Mouse (Mus musculus) embryonic facial prominence, embryonic 14.5 days (tissue): Measurements from ENCODE around the gene Tmco4. TPM values are rescaled to one million over a fixed set of nuclear protein-coding genes. Genes with fewer than 3 reads are reported as not detected.

Source experiments
- ATAC-seq: fragments of 200-750 bp; cut with Nextera tagmentation; 2 replicates; pipeline ENCODE4 v1.8.0; 2017; ENCODE audit warnings: low read depth, moderate number of reproducible peaks, moderate TSS enrichment
- DNase-seq: peaks from one replicate; pipeline ENCODE4 v3.0.0-alpha.2; 2015; ENCODE audit warnings: low spot score
- H3K27ac ChIP-seq: fragments of 300-500 bp; sonication (generic); replicated peaks from 2 replicates; pipeline ENCODE4 v1.5.1; 2014; ENCODE audit warnings: low read depth, mild to moderate bottlenecking, low read length, moderate library complexity
- H3K27me3 ChIP-seq: fragments of 300-500 bp; sonication (generic); replicated peaks from 2 replicates; pipeline ENCODE4 v1.6.1; 2014; ENCODE audit warnings: low read length; ENCODE audit not compliant: control insufficient read depth, insufficient read depth
- H3K36me3 ChIP-seq: fragments of 300-500 bp; sonication (generic); 2 replicates; pipeline ENCODE4 v1.6.1; 2014; ENCODE audit warnings: low read length, mixed read lengths; ENCODE audit not compliant: control insufficient read depth, insufficient read depth
- H3K4me1 ChIP-seq: fragments of 300-500 bp; sonication (generic); 2 replicates; pipeline ENCODE4 v1.6.1; 2014; ENCODE audit warnings: antibody characterized with exemption, low read length; ENCODE audit not compliant: control insufficient read depth, insufficient read depth
- H3K4me2 ChIP-seq: fragments of 300-500 bp; sonication (generic); 2 replicates; pipeline ENCODE4 v1.6.1; 2014; ENCODE audit warnings: low read depth, mild to moderate bottlenecking, low read length, moderate library complexity, mixed read lengths
- H3K4me3 ChIP-seq: fragments of 300-500 bp; sonication (generic); 2 replicates; pipeline ENCODE4 v1.5.1; 2014; ENCODE audit warnings: low read depth, mild to moderate bottlenecking, low read length
- H3K9ac ChIP-seq: fragments of 300-500 bp; sonication (generic); 2 replicates; pipeline ENCODE4 v1.6.1; 2014; ENCODE audit warnings: low read depth, mild to moderate bottlenecking, low read length, moderate library complexity, mixed read lengths
- H3K9me3 ChIP-seq: fragments of 300-500 bp; sonication (generic); 2 replicates; pipeline ENCODE4 v1.6.1; 2016; ENCODE audit warnings: low read length; ENCODE audit not compliant: control insufficient read depth
- WGBS: fragments of 180-500 bp; shearing (Covaris S2); extraction: QIAGEN DNeasy Blood & Tissue Kit; methylation state at CpG from one replicate; pipeline ENCODE4 v1.1.7; 2014; 5-methylcytosine and 5-hydroxymethylcytosine counted together
- polyA plus RNA-seq: library from polyadenylated mRNA; unstranded; fragments of >200 nt; fragmentation: Nextera tagmentation; extraction: Ambion mirVana; gene quantifications from 2 replicates; pipeline ENCODE4 v1.2.1, GENCODE M21; 2014

The Tmco4 gene
- polyA plus RNA-seq, 1 experiment from 2014 or later = 3.8 TPM

DNA sequence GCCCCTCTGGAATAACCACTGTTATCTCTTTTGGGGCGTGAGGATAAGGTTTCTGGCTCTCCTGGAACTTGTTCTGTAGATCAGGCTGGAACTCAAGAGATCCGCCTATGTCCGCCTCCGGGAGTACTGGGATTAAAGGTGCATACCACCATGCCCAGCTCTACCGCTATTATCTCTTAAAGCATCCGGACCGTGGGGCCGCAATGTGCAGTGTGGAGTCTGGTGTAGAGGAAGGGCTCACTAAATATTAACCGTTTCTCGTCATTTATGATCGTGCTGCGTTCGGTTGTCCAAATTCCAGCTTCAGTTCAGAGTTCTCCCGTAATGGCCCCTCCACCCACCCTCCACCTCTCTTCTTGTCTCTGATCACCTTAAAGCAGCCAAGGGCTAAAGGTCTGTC lies 45.7 kb downstream of the Tmco4 start:
- Histone ChIP-seq H3K9me3 (no peaks in the 10 kb centered on the region), H3K27ac (no peak overlapping the region), H3K4me1 (no peaks in the 10 kb centered on the region), H3K9ac (no peak overlapping the region), H3K36me3 (no peaks in the 10 kb centered on the region), H3K27me3 (no peaks in the 10 kb centered on the region), H3K4me3 (no peak overlapping the region), H3K4me2 (no peak overlapping the region)
- DNase-seq (no peak), ATAC-seq (no peak)
- 82% methylated on average over 14 of the region's 14 CpGs for WGBS

DNA sequence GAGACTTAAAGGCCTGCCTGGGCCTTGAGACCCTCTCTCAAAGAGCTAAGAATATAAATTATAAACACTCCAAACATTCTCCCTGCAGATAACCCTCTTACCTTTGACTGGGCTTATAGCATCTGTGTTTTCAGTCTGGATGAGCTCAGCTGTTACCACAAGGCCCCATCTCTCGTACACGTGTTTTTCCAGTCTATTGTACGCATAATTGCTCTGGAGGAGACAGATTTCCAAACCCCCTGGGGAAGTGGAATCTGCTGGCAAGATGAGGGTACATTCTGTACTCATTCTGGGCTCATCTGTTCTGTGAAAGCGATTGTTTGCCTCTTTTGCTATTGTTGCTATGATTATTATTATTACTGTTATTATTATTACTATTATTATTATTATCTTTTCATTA lies 46.3 kb downstream of the Tmco4 start:
- Histone ChIP-seq H3K4me2 (no peak overlapping the region), H3K9me3 (no peaks in the 10 kb centered on the region), H3K4me1 (no peaks in the 10 kb centered on the region), H3K27me3 (no peaks in the 10 kb centered on the region), H3K4me3 (no peak overlapping the region), H3K9ac (no peak overlapping the region), H3K27ac (no peak overlapping the region), H3K36me3 (no peaks in the 10 kb centered on the region)
- no peak for DNase-seq
- no peak for ATAC-seq
- 48% methylated on average over 4 of the region's 4 CpGs for WGBS

DNA sequence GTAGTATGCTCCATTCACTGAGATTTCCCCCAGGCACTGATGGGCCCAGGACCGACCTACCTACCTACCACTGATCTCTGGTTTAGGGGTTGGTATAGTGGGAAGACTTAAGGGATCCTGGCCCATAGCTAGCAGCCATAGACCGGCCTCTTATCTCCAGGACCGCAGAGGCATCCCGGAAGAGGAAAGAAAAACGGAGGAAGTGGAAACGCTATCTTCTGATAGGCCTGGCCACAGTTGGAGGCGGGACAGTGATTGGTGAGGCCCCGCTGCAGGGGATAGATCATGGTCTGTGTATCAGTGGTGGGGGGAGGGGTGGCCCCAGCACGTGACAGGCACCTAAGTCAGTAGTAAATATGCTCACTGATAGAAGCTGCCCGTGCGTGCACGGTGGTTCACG lies 46.7 kb downstream of the Tmco4 start:
- H3K27me3 ChIP-seq = no peaks in the 10 kb centered on the region
- DNase-seq = no peak
- H3K9me3 ChIP-seq = no peaks in the 10 kb centered on the region
- no peak overlapping the region; the same call in 1 of the 2 replicates for H3K9ac ChIP-seq
- no peak for ATAC-seq
- no peak overlapping the region for H3K27ac ChIP-seq
- no peak overlapping the region for H3K4me3 ChIP-seq
- H3K4me1 ChIP-seq = no peaks in the 10 kb centered on the region
- no peaks in the 10 kb centered on the region for H3K36me3 ChIP-seq
- WGBS = 64% methylated on average over 13 of the region's 13 CpGs
- no peak overlapping the region for H3K4me2 ChIP-seq

DNA sequence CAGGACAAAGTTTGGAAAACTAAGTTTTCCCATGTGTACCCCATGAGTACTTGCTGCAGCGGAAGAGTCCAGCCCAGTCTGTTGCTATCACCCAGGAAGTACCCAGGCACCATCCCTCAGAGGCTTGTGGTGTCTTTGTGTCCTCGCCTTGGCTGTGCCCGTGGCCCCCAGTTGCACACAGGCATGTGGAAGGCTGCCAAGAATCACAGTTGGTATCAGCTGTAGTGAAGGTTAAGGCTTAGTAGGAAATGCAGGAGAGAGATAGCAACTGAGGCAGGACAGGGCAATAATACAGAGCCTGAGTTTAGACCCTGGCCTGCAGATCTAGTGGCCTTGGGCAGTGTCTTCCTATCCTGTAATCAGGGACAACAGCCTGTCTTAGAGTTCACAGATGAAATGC lies 47.7 kb downstream of the Tmco4 start:
- Histone ChIP-seq H3K27me3 (no peaks in the 10 kb centered on the region), H3K9me3 (no peaks in the 10 kb centered on the region), H3K4me3 (no peak overlapping the region), H3K4me1 (no peaks in the 10 kb centered on the region), H3K4me2 (no peak overlapping the region), H3K9ac (no peak overlapping the region), H3K36me3 (no peaks in the 10 kb centered on the region), H3K27ac (no peak overlapping the region)
- no peak for DNase-seq
- WGBS = 74% methylated on average over 3 of the region's 3 CpGs
- no peak for ATAC-seq

DNA sequence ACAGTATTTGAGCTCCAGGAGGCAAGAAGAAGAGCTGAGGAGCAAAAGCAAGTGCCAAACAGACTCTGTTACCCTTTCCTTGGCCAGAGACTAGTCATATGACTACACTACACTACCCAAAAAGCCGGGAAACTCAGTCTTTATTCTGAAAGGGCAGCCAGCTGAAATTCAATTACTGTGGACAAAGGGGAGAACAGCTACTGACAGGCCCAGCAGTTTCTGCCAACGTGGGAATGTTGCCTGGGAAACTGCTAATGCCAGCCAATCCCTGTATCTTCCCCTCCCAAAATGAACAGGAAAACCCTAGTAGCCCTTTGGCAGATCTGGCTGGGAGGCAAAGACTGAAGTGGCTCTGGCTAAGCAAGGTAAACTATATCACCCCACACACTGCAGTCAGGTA lies 51.7 kb downstream of the Tmco4 start:
- H3K4me1 ChIP-seq = no peaks in the 10 kb centered on the region
- no peaks in the 10 kb centered on the region for H3K36me3 ChIP-seq
- H3K27me3 ChIP-seq = no peaks in the 10 kb centered on the region
- WGBS = 14% methylated on average over 2 of the region's 2 CpGs
- no peaks in the 10 kb centered on the region for H3K9me3 ChIP-seq
- DNase-seq = no peak
- no peak overlapping the region for H3K4me2 ChIP-seq
- H3K9ac ChIP-seq = no peak overlapping the region
- no peak overlapping the region for H3K27ac ChIP-seq
- no peak for ATAC-seq
- H3K4me3 ChIP-seq = no peak overlapping the region

DNA sequence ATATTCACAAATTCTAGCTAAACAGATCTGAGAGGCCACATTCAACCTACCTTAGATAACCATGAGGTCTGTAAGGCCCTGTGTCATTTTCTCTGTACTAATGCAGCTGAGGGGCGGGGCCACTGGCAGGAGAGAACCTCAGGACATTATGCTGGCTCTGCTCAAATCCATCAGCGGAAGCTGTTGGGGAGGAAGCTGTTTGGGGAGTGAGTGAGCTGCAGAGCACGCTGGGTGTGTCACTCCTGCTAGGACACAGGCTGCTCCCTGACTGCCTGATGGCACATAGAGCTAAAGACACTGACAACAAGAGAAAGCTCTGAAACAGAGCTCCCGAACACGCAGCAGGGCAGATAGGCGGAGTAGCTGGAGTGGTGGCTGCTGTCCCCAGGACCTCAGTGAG lies 58.0 kb downstream of the Tmco4 start:
- no peak for DNase-seq
- no peak for ATAC-seq
- 69% methylated on average over 6 of the region's 6 CpGs for WGBS

DNA sequence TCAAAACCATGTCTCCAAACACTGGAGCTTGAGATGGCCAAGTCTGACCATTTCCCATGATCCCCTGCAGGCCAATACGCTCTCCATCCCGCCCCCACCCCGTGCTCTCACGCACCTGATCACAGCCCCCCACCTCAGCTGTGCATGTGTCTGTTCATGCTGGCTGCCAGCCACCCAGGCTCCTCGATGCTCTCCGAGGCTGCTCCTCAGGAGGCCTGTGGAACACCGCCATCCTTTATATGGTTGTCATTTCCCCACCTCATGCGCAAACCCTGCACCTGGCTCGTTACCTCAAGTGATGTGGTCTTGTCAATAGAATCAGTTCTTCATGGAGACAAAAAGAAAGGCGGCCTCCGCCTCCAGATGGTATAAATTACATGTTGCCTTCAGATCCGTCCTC lies 59.8 kb downstream of the Tmco4 start:
- H3K27ac ChIP-seq = no peak overlapping the region
- no peaks in the 10 kb centered on the region for H3K36me3 ChIP-seq
- no peaks in the 10 kb centered on the region for H3K27me3 ChIP-seq
- 63% methylated on average over 12 of the region's 12 CpGs for WGBS
- no peak overlapping the region for H3K9ac ChIP-seq
- no peak; the same call in 1 of the 2 replicates for ATAC-seq
- no peak for DNase-seq
- 0 out of 2 replicates have a peak, but pooled peaks cover 4% of the 10 kb centered on the region for H3K9me3 ChIP-seq
- H3K4me3 ChIP-seq = no peak overlapping the region
- peaks cover 1% of the 10 kb centered on the region for H3K4me1 ChIP-seq
- H3K4me2 ChIP-seq = no peak overlapping the region

More for the DNA sequence above, 58.0 kb downstream of the Tmco4 start:
- H3K4me1 ChIP-seq = no peaks in the 10 kb centered on the region
- H3K9me3 ChIP-seq = no peaks in the 10 kb centered on the region
- H3K9ac ChIP-seq = no peak overlapping the region
- H3K4me3 ChIP-seq = no peak overlapping the region
- H3K27me3 ChIP-seq = no peaks in the 10 kb centered on the region
- no peak overlapping the region for H3K4me2 ChIP-seq
- H3K27ac ChIP-seq = no peak overlapping the region
- H3K36me3 ChIP-seq = no peaks in the 10 kb centered on the region

DNA sequence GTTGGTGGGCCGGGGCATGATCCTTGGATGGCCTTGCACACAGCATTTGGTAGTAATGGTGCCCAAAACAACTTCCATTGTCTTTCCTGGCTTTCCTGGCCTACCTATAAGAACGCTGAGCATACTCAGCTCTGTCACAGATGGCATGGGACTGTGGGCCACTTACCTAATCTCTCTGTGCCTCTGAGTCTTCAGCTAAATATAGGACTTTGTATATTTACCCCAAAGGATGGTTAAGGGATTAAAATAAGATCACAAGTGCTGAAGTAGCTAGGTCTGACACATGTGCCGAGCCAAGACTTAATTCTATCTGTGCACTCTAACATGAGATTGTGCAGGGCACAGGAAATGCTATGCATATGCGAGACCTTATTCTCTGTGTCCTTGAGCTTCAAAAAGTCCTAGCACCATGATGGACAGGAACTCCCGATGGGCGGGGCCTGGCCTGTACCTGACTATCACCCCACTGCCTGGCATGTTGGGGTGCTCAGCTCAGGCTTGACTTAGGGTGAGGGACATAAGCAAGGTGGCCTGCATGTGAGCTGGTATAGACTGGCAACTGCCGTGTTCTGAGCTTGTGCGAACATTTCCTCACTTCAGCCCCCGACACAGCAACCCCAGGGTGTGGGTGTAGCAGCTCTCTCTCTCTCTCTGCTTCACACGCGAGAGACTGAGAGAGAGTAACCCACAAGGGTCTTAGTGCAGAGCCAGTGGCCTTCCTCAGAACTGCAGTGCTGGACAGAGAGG lies 60.7 kb downstream of the Tmco4 start:
- no peaks in the 10 kb centered on the region for H3K27me3 ChIP-seq
- peaks cover 6% of the 10 kb centered on the region for H3K4me1 ChIP-seq
- WGBS = 84% methylated on average over 11 of the region's 11 CpGs
- H3K9me3 ChIP-seq = 0 out of 2 replicates have a peak, but pooled peaks cover 4% of the 10 kb centered on the region
- no peak overlapping the region for H3K4me3 ChIP-seq
- no peak for ATAC-seq
- no peak overlapping the region for H3K4me2 ChIP-seq
- no peaks in the 10 kb centered on the region for H3K36me3 ChIP-seq
- H3K27ac ChIP-seq = no peak overlapping the region
- no peak for DNase-seq
- H3K9ac ChIP-seq = no peak overlapping the region

DNA sequence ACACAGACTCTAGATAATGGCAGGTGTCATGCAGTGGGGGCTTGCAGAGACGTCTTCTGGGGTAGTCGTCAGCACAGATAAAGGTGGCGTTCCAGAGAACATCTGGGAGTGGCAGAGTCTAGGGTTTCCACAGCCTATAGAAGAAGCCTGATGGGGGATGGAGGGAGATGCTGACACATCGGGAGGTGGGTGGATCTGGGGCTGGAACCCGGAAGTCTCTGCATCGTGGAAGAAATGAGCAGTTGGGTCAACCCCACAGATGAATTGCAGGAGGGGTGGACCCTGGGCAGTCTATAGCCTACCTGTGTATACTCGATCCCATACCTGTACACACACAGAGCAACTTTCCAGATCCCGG lies 61.3 kb downstream of the Tmco4 start:
- ATAC-seq = no peak
- H3K27ac ChIP-seq = no peak overlapping the region

More for the DNA sequence above, 61.3 kb downstream of the Tmco4 start:
- Histone ChIP-seq H3K9me3 (0 out of 2 replicates have a peak, but pooled peaks cover 4% of the 10 kb centered on the region), H3K9ac (no peak overlapping the region), H3K4me3 (no peak overlapping the region), H3K4me1 (peaks cover 6% of the 10 kb centered on the region), H3K27me3 (no peaks in the 10 kb centered on the region), H3K4me2 (no peak overlapping the region), H3K36me3 (no peaks in the 10 kb centered on the region)
- 80% methylated on average over 6 of the region's 8 CpGs for WGBS
- no peak for DNase-seq
